Comparison of ENCODE assay signal across 11 mouse cellular contexts in genomic region chr9:112261556-112261955, GRCm38 (mm10).
"Had no signal": no experiment of that assay in that cellular context is flagged by ENCODE, and none has a peak within 500 bp of the region (broad histone marks: within the 10 kb centered on the region; RNA-seq: fewer than 3 reads in every experiment).

No protein-coding gene starts in this region.

- H3K4me1 ChIP-seq: limb, embryonic 12.5 days; midbrain, embryonic 12.5 days had no signal

- DNase-seq: kidney, adult 8-10 months; kidney, postnatal 25 days; liver; lung, adult 18-20 months; retina, postnatal 1 day; thymus, postnatal 4 days had no signal

- ATAC-seq: midbrain, embryonic 16.5 days had no signal

- H3K9ac ChIP-seq: limb, embryonic 12.5 days; liver, embryonic 14.5 days; midbrain, embryonic 12.5 days had no signal

- H3K4me2 ChIP-seq: limb, embryonic 12.5 days; midbrain, embryonic 12.5 days had no signal

- H3K27me3 ChIP-seq: limb, embryonic 12.5 days; midbrain, embryonic 12.5 days had no signal

- H3K27ac ChIP-seq: limb, embryonic 12.5 days; liver, embryonic 14.5 days; midbrain, embryonic 12.5 days; stomach, postnatal 0 days had no signal

- H3K9me3 ChIP-seq: limb, embryonic 12.5 days; midbrain, embryonic 12.5 days had no signal

- H3K4me3 ChIP-seq: limb, embryonic 12.5 days; midbrain, embryonic 12.5 days had no signal

- H3K36me3 ChIP-seq: limb, embryonic 12.5 days; midbrain, embryonic 12.5 days had no signal
